Mouse (Mus musculus) gastrocnemius, postnatal 10 days (tissue): ENCODE measurements around the gene Rpp25l. TPM values are rescaled to one million over a fixed set of nuclear protein-coding genes. Genes with fewer than 3 reads are reported as not detected.
"Not testable (repeated sequence)": the region's sequence is repeated elsewhere in the genome, so short reads cannot be mapped to it uniquely, and the experiment has no call there.

ENCODE experiments used
- DNase-seq: peaks from one replicate; pipeline ENCODE4 v3.0.0; 2021; ENCODE audit warnings: mixed read lengths
- total RNA-seq, 2 experiments: library from RNA; stranded (reverse); gene quantifications; 2 replicates each; pipeline ENCODE4 v1.2.3; 2021

Gene Rpp25l
- total RNA-seq, 2 experiments from 2014 or later, result 31.5 to 41.4 TPM

DNA sequence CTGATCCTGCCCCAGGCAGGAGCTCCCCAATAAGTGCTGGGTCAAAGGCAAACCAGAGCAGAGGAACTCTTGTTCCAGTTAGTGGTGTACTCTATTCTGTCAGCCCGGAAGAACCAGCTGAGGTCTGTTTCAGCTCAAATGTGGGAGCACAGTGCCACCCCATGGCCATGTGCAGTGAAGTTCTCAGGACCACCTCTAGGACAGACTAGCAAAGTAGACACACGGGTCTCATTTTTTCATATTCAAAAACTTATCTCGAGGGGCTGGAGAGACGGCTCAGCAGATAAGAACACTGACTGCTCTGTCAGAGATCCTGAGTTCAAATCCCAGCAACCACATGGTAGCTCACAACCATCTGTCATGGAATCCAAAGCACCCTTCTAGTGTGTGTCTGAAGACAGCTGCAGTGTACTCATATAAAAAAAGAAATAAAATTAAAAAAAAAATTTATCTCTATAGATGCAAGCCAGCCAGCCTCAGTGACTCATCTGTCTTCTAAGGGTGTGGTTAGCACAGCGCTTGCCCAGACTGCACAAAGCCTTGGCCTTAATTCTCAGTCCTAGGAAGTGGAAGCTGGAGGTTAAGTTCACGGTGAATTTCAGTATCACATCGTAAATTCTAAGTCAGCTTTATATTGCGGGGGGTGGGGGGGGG, 24.4 kb upstream of the Rpp25l start:
- peak; percentile 68 for DNase-seq

- no peak for DNase-seq
Observed at GRCm38 (mm10) chr4:41731052-41731765, 17.9 kb upstream of the Rpp25l start, which contains the start of gene Arid3c. Arid3c (minus strand) TSS chr4:41731142.

GRCm38 (mm10) chr4:41726826-41727621, 13.7 kb upstream of the Rpp25l start:
- DNase-seq, result no peak

GRCm38 (mm10) chr4:41722918-41723351, 9.6 kb upstream of the Rpp25l start, which contains the start of gene Dctn3:
Dctn3 (minus strand) TSS chr4:41723170.
- DNase-seq, result peak; percentile 76

GRCm38 (mm10) chr4:41716834-41717233, 3.5 kb upstream of the Rpp25l start:
- DNase-seq, result no peak

GRCm38 (mm10) chr4:41715596-41715995, 2.3 kb upstream of the Rpp25l start:
- DNase-seq, result no peak

- DNase-seq, result no peak
Observed at GRCm38 (mm10) chr4:41715082-41715481, 1.7 kb upstream of the Rpp25l start.

- DNase-seq, result peak; percentile 56
Observed at GRCm38 (mm10) chr4:41714276-41714675, 942 bp upstream of the Rpp25l start.

DNA sequence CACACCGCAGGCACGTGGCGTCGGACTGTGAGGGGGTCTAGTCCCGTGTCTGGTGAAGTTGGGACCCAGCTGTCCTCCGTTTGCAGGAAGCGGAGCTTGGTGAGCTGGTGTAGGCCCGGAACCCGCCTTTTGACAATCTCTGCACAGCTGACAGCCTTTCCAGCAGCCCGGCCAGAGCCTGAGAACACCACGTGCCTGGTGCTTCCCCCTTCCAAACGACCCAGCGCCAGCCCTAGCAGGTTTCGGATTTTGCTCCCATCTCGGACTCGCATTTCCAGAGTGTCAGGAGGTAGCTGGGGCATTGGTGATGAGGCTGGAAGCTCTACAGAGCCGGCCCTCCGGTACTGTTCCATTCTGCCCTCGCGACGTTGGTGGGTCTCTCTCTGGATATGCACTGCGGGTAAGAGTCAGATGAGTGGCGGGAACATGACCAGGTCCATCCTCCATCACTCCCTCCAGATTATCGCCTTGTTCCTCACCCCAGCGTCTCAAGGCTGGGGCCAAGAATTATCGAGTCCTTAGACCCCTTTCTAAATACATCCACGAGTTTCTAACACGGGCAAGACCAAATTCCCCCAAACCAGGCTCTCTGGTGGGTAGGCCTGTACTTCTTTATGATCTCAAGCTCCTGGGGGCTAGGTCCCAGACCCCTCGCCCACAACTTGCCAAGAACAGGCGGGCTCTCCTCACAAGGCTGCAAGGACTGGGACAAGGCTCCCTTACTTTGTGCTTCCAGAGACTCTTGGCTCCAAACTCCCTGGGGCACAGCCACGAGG, 725 bp downstream of the Rpp25l start:
- peak; percentile 34 for DNase-seq

GRCm38 (mm10) chr4:41711705-41712375, 1.5 kb downstream of the Rpp25l start:
- DNase-seq, result no peak

DNA sequence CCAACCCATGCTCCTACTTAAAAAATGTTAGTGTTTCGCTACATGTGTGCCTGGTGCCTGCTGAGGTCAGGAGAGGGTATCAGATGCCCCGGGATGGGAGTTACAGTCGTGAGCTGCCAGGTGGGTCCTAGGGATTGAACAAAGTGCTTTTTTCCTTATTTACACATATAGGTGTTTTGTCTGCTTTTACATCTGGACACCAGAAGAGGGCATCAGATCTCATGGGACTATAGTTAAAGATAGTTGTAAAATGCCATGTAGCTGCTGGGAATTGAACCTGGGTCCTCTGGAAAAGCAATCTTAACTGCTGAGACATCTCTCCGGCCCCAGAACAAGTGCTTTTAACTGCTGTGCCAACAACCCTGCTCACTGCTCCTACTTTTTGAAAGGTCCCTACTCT, 3.1 kb downstream of the Rpp25l start:
- DNase-seq, result no peak

- DNase-seq, result no peak
Observed at GRCm38 (mm10) chr4:41708192-41708745, 5.1 kb downstream of the Rpp25l start.

DNA sequence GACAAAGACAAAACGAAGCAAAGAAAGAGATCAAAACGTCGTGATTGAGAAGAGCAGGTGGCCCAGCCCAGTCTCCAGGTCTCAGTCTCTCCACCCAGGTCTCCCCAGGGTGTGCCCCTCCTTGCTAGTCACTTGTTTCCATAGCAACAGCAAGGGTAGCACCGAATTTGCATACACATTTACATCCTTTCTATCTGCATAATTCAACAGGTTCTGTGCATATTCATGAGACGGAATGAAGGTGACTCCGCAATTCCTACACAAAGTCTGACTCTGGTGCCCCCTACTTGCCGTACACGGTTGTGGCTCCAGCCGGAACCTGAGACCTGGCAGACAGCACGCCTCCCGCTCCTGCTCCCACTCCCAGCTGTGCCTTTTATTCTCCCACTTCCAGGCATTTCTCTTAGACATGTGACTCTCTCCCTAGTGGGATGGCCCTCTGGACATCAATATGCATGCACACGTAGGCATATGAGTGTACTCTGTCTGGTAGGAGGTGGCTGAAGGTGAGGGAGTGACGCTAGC, 6.3 kb downstream of the Rpp25l start:
- DNase-seq, result peak; percentile 62

DNA sequence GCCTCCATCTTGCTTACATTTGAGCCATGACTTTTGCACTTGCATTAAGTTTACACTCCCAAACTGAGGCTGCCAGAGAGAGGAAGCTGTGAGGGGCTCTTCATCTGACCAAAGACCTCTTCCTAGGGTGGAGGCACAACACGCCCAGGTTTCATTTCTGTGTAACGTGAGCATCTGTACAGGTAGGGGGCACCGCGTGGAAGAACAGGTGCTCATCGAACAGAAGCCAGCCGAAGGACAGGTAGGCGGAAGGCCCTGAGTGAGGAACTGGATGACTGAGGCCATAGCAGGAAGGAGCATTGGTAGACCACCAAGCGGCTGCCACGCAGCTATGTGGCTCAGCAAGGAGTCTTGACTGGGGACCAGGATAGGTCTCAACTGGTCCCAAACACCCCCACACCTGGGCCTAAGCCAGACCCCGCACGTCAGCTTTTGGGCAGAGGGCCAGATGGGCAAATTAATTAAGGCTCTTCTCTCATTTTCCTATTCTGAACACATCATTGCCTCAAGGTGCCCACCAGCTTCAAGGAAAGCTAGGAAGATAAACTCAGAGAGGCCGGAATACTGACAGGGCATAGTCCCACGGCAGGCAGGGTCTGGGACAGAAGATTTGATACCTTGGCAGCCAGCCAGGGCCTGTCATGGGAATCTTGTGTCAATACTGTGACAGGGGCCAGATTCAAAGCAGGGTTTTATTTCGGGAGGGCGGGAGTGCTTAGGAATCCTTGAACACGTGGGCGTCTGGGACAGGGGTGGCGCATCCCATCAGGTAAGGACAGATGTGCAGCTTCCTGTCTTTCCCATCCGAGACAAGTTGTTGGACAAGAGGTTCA, 7.2 kb downstream of the Rpp25l start:
- DNase-seq, result no peak

DNA sequence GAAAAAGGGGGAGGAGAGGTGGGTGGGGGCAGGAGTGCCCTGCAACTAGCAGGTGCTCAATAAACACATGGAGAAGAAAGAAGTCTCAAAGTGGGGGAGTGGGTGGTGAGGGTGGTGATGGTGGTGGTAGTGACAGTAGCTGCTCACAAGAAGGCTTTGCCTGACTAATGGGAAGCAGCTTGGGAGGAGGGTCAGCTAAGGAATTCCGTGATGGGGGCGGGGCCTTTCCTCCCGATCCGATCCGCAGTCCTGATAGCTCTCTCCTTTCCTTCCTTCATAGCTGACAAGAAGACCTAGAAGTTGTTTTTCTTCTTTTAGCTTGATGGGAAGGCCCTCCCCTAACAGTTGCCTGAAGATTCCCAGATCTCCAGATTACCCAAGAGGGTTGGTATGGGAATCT, 8.7 kb downstream of the Rpp25l start:
- no peak for DNase-seq

DNA sequence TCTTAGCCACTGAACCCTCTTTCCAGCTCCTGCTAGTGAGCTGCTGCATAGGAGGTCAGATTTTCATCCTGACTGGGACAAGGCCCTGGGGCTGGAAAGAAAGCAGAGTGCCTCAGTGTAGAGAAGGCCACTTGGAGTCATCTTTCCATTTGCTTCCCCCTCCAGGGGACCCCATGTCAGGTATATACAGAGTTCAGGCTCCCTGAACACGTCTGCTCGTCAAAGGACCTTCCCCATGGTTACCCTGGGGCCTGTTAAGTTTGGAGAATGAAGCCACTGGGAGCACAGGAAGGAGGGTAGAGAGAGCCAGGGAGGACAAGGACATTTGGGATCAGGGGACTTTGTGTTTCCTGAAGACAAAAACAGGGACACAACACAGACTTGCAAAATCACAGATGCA, 11.1 kb downstream of the Rpp25l start:
- not testable (repeated sequence) for DNase-seq

GRCm38 (mm10) chr4:41700224-41700623, 13.1 kb downstream of the Rpp25l start:
- DNase-seq, result not testable (repeated sequence)

- DNase-seq, result not testable (repeated sequence)
Observed at GRCm38 (mm10) chr4:41699783-41700182, 13.6 kb downstream of the Rpp25l start, which contains the start of gene Il11ra1. Il11ra1 (plus strand) TSS chr4:41699989.

DNA sequence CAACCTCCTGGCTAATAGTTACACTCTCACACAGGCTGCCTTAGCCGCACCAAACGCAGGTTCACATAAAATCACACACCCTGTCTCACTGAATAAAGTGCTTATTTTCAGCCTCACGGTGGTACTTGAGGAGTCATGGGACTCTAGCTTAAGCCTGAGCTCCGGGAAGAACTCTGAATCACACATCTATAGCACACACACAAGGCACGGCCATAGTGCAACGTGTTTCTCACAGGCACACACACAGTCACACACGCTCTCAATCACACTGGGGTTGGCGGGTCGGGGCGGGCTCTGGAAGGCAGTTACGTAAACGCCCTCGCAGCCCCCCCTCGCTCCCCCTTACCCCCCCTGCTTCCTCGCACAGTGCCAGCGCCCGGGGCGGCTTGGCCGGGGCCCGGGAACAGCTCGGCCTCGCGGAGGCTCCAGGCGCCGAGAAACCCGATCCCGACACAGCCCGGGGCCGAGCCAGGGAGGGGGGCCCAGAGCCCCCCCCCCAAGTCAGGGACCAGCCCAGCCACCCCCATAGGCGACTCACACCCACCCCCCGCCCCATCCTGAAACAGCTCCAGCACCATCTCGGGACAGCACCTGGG, 14.8 kb downstream of the Rpp25l start:
- peak; percentile 64 for DNase-seq
